In the genomic region with DNA sequence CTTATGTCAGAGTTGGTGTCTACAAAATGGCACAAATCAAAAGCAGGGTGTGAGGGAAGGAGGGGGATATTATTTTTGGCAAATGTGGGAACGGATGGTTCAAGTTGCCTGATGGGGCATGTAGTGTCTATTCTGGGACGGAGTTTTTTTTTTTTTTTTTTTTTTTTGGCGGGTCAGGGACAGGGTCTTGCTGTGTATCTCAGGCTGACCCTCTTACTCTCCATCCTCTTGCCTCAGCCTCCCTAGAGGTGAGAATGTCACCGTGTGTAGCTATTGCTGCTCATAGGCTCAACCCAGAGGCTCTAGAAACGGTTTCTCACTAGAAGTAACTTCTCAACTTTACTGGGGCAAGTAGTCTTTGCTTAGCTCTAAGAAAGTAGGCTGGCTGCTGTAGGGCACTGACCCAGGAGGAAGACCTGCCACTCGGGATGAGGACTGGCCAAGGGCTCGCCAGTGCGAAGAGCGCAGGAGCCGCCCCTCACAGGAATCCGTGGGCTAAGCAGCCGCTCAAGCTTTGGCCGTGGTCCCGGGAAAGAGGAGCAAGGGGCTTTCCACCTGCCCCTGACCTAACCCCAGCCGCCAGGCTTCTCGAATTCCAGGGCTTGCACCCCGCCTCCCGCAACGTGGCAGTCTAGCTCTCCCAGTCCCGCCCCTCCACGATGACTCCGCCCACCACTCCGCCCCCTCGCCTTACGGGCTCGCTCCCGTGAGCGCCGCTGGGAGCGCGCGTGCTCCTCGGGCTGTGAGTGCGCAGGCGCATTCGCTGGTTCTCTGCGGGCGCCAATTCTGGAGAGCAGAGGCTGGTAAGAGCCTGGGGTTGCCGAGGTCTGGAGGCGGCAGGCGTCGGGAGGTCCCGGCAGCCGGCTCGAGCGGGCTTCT, we compare ENCODE assay signal across 8 mouse cellular contexts. TPM values are rescaled to one million over a fixed set of nuclear protein-coding genes. Genes with fewer than 3 reads are reported as not detected.
DNase-seq lines count a peak whose midpoint lies in the region; ATAC-seq lines count a peak whose summit lies in the region.

Gene Alg6 (plus strand): TSS at position 761 of the 879 bp plus-strand sequence.

- peak; percentile 83 for ATAC-seq in inflammation-experienced regulatory T-cells, adult 6 months
- peak; percentile 95 for ATAC-seq in megakaryocyte-erythroid progenitor cell, adult 5-6 weeks (replicated peaks; ENCODE audit: low FRiP score, low TSS enrichment, poor library complexity, severe bottlenecking)

- intact Hi-C loops in gastrocnemius, postnatal 14 days (cut with DNase I; ENCODE audit: low total_unique reads) = loop anchor here (5.0 kb wide), 1 partner anchor 53 kb away; no protein-coding TSS in a partner anchor
- intact Hi-C loops in left cerebral cortex, postnatal 10 days (cut with DNase I) = no loop called here

- peak; percentile 97 to 99 for DNase-seq in adrenal gland, adult (ENCODE audit: inconsistent age in 2 of 2, low spot score in 1 of 2)
- peak; percentile 96 for DNase-seq in embryo, embryonic 10.5 days (ENCODE audit: low spot score)
- peak; percentile 97 for DNase-seq in gastrocnemius, postnatal 14 days
- peak; percentile 92 to 95 for DNase-seq in left cerebral cortex, postnatal 10 days (ENCODE audit: extremely low spot score in 1 of 2, low spot score in 2 of 2)
- DNase-seq in right cerebral cortex, postnatal 25 days = peak; percentile 95
- peak; percentile 94 to 97 for DNase-seq in urinary bladder, postnatal 4 days (ENCODE audit: low spot score in 2 of 2)

RNA-seq across cellular contexts. Expression of gene Alg6, which starts in this region (rescaled TPM):
- total RNA-seq in gastrocnemius, postnatal 14 days (2021) = 1 to 10 TPM; 6.7 to 7.2 TPM
- polyA plus RNA-seq in inflammation-experienced regulatory T-cells, adult 6 months (2017; shearing (Covaris generic)) = 10 to 100 TPM in 2 of 3 experiments, 1 to 10 TPM in 1; 8.4 to 20.2 (median 13.9) TPM
- 10 to 100 TPM; 13.5 to 14.0 TPM for total RNA-seq in left cerebral cortex, postnatal 10 days (2021)
- 13.7 and 26.6 TPM in 2 replicates for total RNA-seq in megakaryocyte-erythroid progenitor cell, adult 5-6 weeks (2014; fragmentation: Nextera tagmentation)
- 15.4 and 18.5 TPM in 2 replicates for total RNA-seq in megakaryocyte-erythroid progenitor cell, adult 5-6 weeks (2017)

Comparison
In these comparisons a context has a peak if more than half of its experiments do, and no peak if none do; other contexts are left out.
1. Peak in every context shown above with its lines: DNase-seq and ATAC-seq.